Mouse (Mus musculus) retina, adult 2 months (tissue): ENCODE measurements around the gene Bicc1.

Experiments used
- DNase-seq: peaks from one replicate; pipeline ENCODE4 v3.0.0-alpha.2; 2012; ENCODE audit warnings: low read depth, low spot score

The Bicc1 gene

GRCm38 (mm10) chr10:71159676-71160235 is at the start of gene Bicc1:
TSS of gene Bicc1 (minus strand) at chr10:71159700.
- no peak for DNase-seq

- no peak for DNase-seq
Measured at GRCm38 (mm10) chr10:71201512-71201911, 42.0 kb upstream of the Bicc1 start.

- no peak for DNase-seq
Measured at GRCm38 (mm10) chr10:71200964-71201363, 41.5 kb upstream of the Bicc1 start.

GRCm38 (mm10) chr10:71198676-71199075 is 39.2 kb upstream of the Bicc1 start:
- no peak for DNase-seq

GRCm38 (mm10) chr10:71197036-71197785 is 37.7 kb upstream of the Bicc1 start:
- DNase-seq = no peak

- no peak for DNase-seq
Measured at GRCm38 (mm10) chr10:71195501-71195900, 36.0 kb upstream of the Bicc1 start.

- no peak for DNase-seq
Measured at GRCm38 (mm10) chr10:71194713-71195112, 35.2 kb upstream of the Bicc1 start.

GRCm38 (mm10) chr10:71193319-71193718 is 33.8 kb upstream of the Bicc1 start:
- no peak for DNase-seq

- no peak for DNase-seq
Measured at GRCm38 (mm10) chr10:71192886-71193285, 33.4 kb upstream of the Bicc1 start.

GRCm38 (mm10) chr10:71188681-71189080 is 29.2 kb upstream of the Bicc1 start:
- no peak for DNase-seq

- no peak for DNase-seq
Measured at GRCm38 (mm10) chr10:71185059-71185458, 25.6 kb upstream of the Bicc1 start.

GRCm38 (mm10) chr10:71183339-71184031 is 24.0 kb upstream of the Bicc1 start:
- no peak for DNase-seq

- no peak for DNase-seq
Measured at GRCm38 (mm10) chr10:71181931-71182330, 22.4 kb upstream of the Bicc1 start.

- DNase-seq = no peak
Measured at GRCm38 (mm10) chr10:71181091-71181490, 21.6 kb upstream of the Bicc1 start.

- no peak for DNase-seq
Measured at GRCm38 (mm10) chr10:71180057-71180456, 20.6 kb upstream of the Bicc1 start.

- no peak for DNase-seq
Measured at GRCm38 (mm10) chr10:71177201-71177600, 17.7 kb upstream of the Bicc1 start.

GRCm38 (mm10) chr10:71176341-71176740 is 16.8 kb upstream of the Bicc1 start:
- DNase-seq = no peak

GRCm38 (mm10) chr10:71175280-71175679 is 15.8 kb upstream of the Bicc1 start:
- no peak for DNase-seq

- no peak for DNase-seq
Measured at GRCm38 (mm10) chr10:71171414-71171813, 11.9 kb upstream of the Bicc1 start.

GRCm38 (mm10) chr10:71170771-71171170 is 11.3 kb upstream of the Bicc1 start:
- no peak for DNase-seq

- no peak for DNase-seq
Measured at GRCm38 (mm10) chr10:71169811-71170210, 10.3 kb upstream of the Bicc1 start.

- no peak for DNase-seq
Measured at GRCm38 (mm10) chr10:71169171-71169570, 9.7 kb upstream of the Bicc1 start.

- no peak for DNase-seq
Measured at GRCm38 (mm10) chr10:71160449-71160848, 949 bp upstream of the Bicc1 start.
